Mouse (Mus musculus) brain, embryonic 14.5 days (tissue): ENCODE results near the gene Lhfpl5. TPM values are rescaled to one million over a fixed set of nuclear protein-coding genes. Genes with fewer than 3 reads are reported as not detected.
A peak's percentile ranks its signal among the peaks of the same experiment; 100 is the strongest.

Source experiments
- DNase-seq: peaks from one replicate; pipeline ENCODE4 v3.0.0-alpha.2; 2011; ENCODE audit warnings: low read depth
- CTCF ChIP-seq: fragments of 200-500 bp; IDR thresholded peaks from 2 replicates; pipeline ENCODE4 v1.5.1; 2012; ENCODE audit warnings: inconsistent platforms, mild to moderate bottlenecking, moderate library complexity, borderline replicate concordance; ENCODE audit not compliant: insufficient read depth, insufficient read length; ENCODE audit errors: extremely low read depth
- POLR2A ChIP-seq: fragments of 200-500 bp; IDR thresholded peaks from 2 replicates; pipeline ENCODE4 v1.6.1; 2012; ENCODE audit warnings: mild to moderate bottlenecking, inconsistent platforms, borderline replicate concordance; ENCODE audit not compliant: poor library complexity, insufficient read depth, insufficient read length, severe bottlenecking; ENCODE audit errors: extremely low read depth
- polyA plus RNA-seq: library from polyadenylated mRNA; depleted of rRNA; stranded (reverse); fragments of >200 nt; gene quantifications from 2 replicates; pipeline ENCODE4 v1.2.3, GENCODE M21; 2012; rRNA removed

The Lhfpl5 gene
- 5.9 and 6.4 TPM in 2 replicates for polyA plus RNA-seq

DNA sequence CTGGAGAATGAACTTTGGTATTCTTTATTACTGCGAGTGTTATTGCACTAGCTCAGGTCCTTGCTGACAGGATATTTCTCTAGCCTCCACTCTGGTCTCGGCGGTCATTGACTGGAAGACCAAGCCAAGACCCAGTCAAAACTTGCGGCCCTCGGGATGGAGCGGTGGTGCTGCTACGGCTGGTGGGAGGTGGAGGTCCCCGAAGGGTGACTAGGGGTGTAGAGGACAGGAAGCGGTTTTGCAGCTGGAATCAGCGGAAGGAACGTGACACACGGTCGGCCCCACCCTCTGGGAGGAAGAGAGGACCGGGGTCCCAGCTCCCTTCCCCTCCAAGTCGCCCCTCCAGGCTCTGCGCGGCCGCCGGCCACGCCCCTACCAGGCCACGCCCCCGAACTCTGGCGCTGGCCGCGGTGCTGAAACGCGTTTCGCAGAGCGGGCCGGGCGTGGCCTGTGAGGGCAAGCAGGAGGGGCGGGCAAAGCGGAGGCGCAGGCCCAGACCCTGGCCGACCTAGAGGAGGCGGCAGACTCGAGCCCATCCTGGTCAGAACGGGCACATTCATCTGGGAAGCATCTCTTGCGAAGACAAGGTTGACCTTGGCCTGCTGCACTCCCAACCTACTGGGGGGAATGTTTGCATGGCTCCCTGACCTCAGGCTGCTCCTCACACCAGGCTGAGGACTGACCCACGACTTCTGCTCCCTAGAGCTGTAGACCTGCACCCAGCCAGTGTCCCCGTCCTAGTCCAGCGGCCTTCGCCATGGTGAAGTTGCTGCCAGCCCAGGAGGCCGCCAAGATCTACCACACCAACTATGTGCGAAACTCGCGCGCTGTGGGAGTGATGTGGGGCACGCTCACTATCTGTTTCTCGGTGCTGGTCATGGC lies at the start of gene Lhfpl5:
TSS of gene Lhfpl5 (plus strand) at position 398 of the 882 bp plus-strand sequence.
- no peak for TF ChIP-seq POLR2A
- DNase-seq: peak; percentile 77

GRCm38 (mm10) chr17:28527184-28528042 lies 48.0 kb upstream of the Lhfpl5 start:
- DNase-seq: no peak
- TF ChIP-seq CTCF (no peak), POLR2A (no peak)

DNA sequence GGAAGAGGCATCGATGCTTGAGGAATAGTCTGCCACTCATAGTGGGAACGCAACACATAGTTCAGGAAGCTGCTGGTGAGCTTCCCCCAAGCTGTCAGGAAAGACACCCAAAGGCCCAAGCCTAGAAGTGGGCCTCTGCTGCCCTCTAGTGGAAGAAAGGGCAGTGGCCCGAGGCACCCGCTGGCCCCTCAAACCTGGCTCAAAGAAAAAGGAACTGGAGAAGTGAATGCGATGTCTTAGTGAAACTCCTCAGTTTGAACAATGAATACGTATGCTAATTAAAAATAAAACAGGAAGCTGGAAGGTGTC lies 47.4 kb upstream of the Lhfpl5 start:
- peak; percentile 85 for DNase-seq

GRCm38 (mm10) chr17:28529116-28529515 lies 46.3 kb upstream of the Lhfpl5 start:
- TF ChIP-seq POLR2A (no peak), CTCF (no peak)

More for the DNA sequence above, 47.4 kb upstream of the Lhfpl5 start:
- TF ChIP-seq POLR2A: no peak
- TF ChIP-seq CTCF: peak; percentile 99

GRCm38 (mm10) chr17:28530506-28530905 lies 44.9 kb upstream of the Lhfpl5 start, which contains the start of gene Armc12:
TSS of gene Armc12 (plus strand) at chr17:28530806.
- DNase-seq: no peak
- TF ChIP-seq CTCF: no peak

More at GRCm38 (mm10) chr17:28529116-28529515, 46.3 kb upstream of the Lhfpl5 start:
- no peak for DNase-seq

GRCm38 (mm10) chr17:28531946-28532345 lies 43.5 kb upstream of the Lhfpl5 start:
- TF ChIP-seq POLR2A (no peak), CTCF (no peak)
- peak; percentile 21 for DNase-seq

- TF ChIP-seq POLR2A (no peak), CTCF (no peak)
- no peak for DNase-seq
Measured at GRCm38 (mm10) chr17:28532557-28532956, 42.9 kb upstream of the Lhfpl5 start.

DNA sequence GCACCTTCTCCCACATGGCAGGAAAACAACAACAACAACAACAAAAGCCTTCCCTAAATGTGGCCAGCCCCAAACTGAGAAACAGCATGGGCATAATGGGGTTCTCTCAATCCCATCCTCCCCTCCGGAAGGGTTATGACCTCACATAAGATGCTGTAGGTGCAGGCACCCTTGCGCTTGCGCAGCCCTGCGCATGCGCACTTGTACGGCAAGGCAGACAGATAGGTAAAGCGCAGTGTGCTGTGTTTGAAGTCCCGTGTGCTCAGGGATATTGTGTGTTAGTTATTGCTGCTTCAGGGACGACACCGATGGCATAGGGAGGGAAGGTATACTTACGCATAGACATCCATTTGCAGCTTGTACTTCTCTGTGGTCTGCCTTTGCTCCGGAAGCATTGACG lies 42.1 kb upstream of the Lhfpl5 start:
- DNase-seq: no peak
- TF ChIP-seq POLR2A (no peak), CTCF (no peak)

GRCm38 (mm10) chr17:28537881-28538280 lies 37.6 kb upstream of the Lhfpl5 start:
- TF ChIP-seq POLR2A (no peak), CTCF (no peak)
- DNase-seq: no peak

DNA sequence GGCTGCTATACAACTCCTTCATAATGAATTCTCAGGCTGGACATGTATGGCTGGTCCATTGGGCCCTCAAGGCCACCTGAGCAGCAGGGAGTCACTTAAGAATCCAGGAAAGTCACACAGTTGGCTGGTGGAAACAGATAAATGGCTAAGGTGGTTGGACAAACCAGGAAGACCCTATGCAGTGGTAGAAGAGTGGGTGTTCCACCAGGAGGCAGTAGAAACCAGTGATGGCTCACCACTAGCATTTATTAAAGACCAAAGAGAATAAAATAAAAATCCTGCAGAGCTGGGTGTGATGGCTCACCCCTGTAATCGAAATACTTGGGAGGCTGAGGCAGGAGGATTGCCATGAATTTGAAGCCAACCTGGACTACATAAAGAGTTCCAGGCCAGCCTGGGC lies 28.5 kb upstream of the Lhfpl5 start:
- TF ChIP-seq CTCF: no peak
- TF ChIP-seq POLR2A: no peak

DNA sequence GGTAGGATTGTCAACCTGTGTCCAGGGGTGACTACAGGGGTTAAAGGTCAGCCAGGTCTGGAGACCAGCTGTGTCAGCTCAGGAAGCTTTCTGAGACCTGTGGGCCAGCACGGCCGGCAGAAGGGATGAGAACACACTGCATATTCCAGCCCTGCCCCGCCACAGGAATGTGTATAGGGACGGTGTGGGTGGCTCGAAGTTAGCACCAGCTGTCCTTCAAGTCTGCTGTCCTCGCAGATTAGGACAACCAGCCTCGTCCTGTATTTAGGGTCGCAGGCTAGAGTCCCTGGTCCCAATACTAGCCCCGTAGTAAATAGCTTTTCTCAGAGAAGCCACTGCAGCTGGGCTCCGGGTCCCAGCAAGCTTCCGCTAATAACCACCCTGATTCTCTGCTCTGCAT lies 26.9 kb upstream of the Lhfpl5 start:
- TF ChIP-seq POLR2A: no peak
- no peak for TF ChIP-seq CTCF
- DNase-seq: no peak

More for the DNA sequence above, 28.5 kb upstream of the Lhfpl5 start:
- DNase-seq: no peak

GRCm38 (mm10) chr17:28549111-28549510 lies 26.3 kb upstream of the Lhfpl5 start, which contains the start of gene Clpsl2:
TSS of gene Clpsl2 (plus strand) at chr17:28549411.
- TF ChIP-seq CTCF (no peak), POLR2A (no peak)
- DNase-seq: no peak
